Mouse (Mus musculus) intestine, embryonic 16.5 days (tissue): ENCODE measurements at regions not wholly inside any gene's neighbourhood (a gene's known extent, or its start where the extent isn't known, plus 50 kb on each side); places are given as distances from the start of the nearest gene placed in this dataset.

ENCODE experiments used
- ATAC-seq: fragments of 200-750 bp; cut with Nextera tagmentation; 2 replicates; pipeline ENCODE4 v1.8.0; 2017; ENCODE audit warnings: moderate TSS enrichment, moderate library complexity
- H3K27ac ChIP-seq: fragments of 300-500 bp; sonication (generic); 2 replicates; pipeline ENCODE4 v1.5.1; 2014; ENCODE audit warnings: mild to moderate bottlenecking, low read length
- H3K27me3 ChIP-seq: fragments of 300-500 bp; sonication (generic); replicated peaks from 2 replicates; pipeline ENCODE4 v1.6.1; 2014; ENCODE audit warnings: low read length, control low read depth, mixed read lengths; ENCODE audit not compliant: control insufficient read depth, insufficient read depth
- H3K36me3 ChIP-seq: fragments of 300-500 bp; sonication (generic); 2 replicates; pipeline ENCODE4 v1.6.1; 2014; ENCODE audit warnings: low read length, control low read depth; ENCODE audit not compliant: control insufficient read depth, insufficient read depth
- H3K4me1 ChIP-seq: fragments of 300-500 bp; sonication (generic); 2 replicates; pipeline ENCODE4 v1.6.1; 2014; ENCODE audit warnings: low read length, control low read depth, mixed read lengths; ENCODE audit not compliant: control insufficient read depth, insufficient read depth
- H3K4me2 ChIP-seq: fragments of 300-500 bp; sonication (generic); 2 replicates; pipeline ENCODE4 v1.6.1; 2014; ENCODE audit warnings: low read depth, low read length, control low read depth
- H3K4me3 ChIP-seq: fragments of 300-500 bp; sonication (generic); 2 replicates; pipeline ENCODE4 v1.5.1; 2014; ENCODE audit warnings: mild to moderate bottlenecking, low read length
- H3K9ac ChIP-seq: fragments of 300-500 bp; sonication (generic); 2 replicates; pipeline ENCODE4 v1.6.1; 2014; ENCODE audit warnings: low read depth, low read length
- H3K9me3 ChIP-seq: fragments of 300-500 bp; sonication (generic); 2 replicates; pipeline ENCODE4 v1.6.1; 2016; ENCODE audit warnings: low read length, control low read depth; ENCODE audit not compliant: control insufficient read depth
- WGBS: fragments of 180-500 bp; shearing (Covaris S2); extraction: QIAGEN DNeasy Blood & Tissue Kit; methylation state at CpG from one replicate; pipeline ENCODE4 v1.1.7; 2014; 5-methylcytosine and 5-hydroxymethylcytosine counted together

- 91% methylated on average over 6 of the region's 6 CpGs for WGBS
- Histone ChIP-seq H3K27ac (no peak overlapping the region), H3K9ac (no peak overlapping the region), H3K27me3 (no peaks in the 10 kb centered on the region), H3K4me1 (no peaks in the 10 kb centered on the region), H3K36me3 (no peaks in the 10 kb centered on the region), H3K4me2 (no peak overlapping the region), H3K4me3 (no peak overlapping the region), H3K9me3 (no peaks in the 10 kb centered on the region)
- no peak for ATAC-seq
These were observed 65.3 kb upstream of the Jmy start for GRCm38 (mm10) chr13:93564902-93565301.

GRCm38 (mm10) chr13:93564091-93564490, 64.5 kb upstream of the Jmy start:
- no peak overlapping the region for H3K9ac ChIP-seq
- H3K4me2 ChIP-seq = no peak overlapping the region
- no peaks in the 10 kb centered on the region for H3K36me3 ChIP-seq
- H3K27ac ChIP-seq = no peak overlapping the region
- H3K4me1 ChIP-seq = no peaks in the 10 kb centered on the region
- no peaks in the 10 kb centered on the region for H3K9me3 ChIP-seq
- H3K27me3 ChIP-seq = no peaks in the 10 kb centered on the region
- WGBS = 76% methylated on average over 11 of the region's 11 CpGs
- H3K4me3 ChIP-seq = no peak overlapping the region
- ATAC-seq = no peak

GRCm38 (mm10) chr13:93560282-93560681, 60.7 kb upstream of the Jmy start:
- no peaks in the 10 kb centered on the region for H3K36me3 ChIP-seq
- no peaks in the 10 kb centered on the region for H3K4me1 ChIP-seq
- no peak overlapping the region for H3K9ac ChIP-seq
- ATAC-seq = no peak
- H3K27me3 ChIP-seq = no peaks in the 10 kb centered on the region
- 82% methylated on average over 3 of the region's 3 CpGs for WGBS
- no peak overlapping the region for H3K27ac ChIP-seq
- H3K4me2 ChIP-seq = no peak overlapping the region
- no peak overlapping the region for H3K4me3 ChIP-seq
- H3K9me3 ChIP-seq = no peaks in the 10 kb centered on the region

- WGBS = 91% methylated on average over 9 of the region's 9 CpGs
- Histone ChIP-seq H3K9me3 (no peaks in the 10 kb centered on the region), H3K4me3 (no peak overlapping the region), H3K4me1 (no peaks in the 10 kb centered on the region), H3K36me3 (no peaks in the 10 kb centered on the region), H3K27ac (no peak overlapping the region), H3K27me3 (no peaks in the 10 kb centered on the region), H3K4me2 (no peak overlapping the region), H3K9ac (no peak overlapping the region)
- ATAC-seq = no peak
These were observed 59.0 kb upstream of the Jmy start for GRCm38 (mm10) chr13:93558603-93559002.

- no peak overlapping the region for H3K4me3 ChIP-seq
- no peak for ATAC-seq
- no peaks in the 10 kb centered on the region for H3K27me3 ChIP-seq
- WGBS = 75% methylated on average over 10 of the region's 10 CpGs
- H3K9me3 ChIP-seq = no peaks in the 10 kb centered on the region
- H3K4me1 ChIP-seq = peaks cover 3% of the 10 kb centered on the region; the same call in 1 of the 2 replicates
- no peaks in the 10 kb centered on the region for H3K36me3 ChIP-seq
- H3K27ac ChIP-seq = no peak overlapping the region
- H3K4me2 ChIP-seq = no peak overlapping the region
- no peak overlapping the region for H3K9ac ChIP-seq
These were observed 56.5 kb upstream of the Jmy start for GRCm38 (mm10) chr13:93556119-93556518.

- no peaks in the 10 kb centered on the region for H3K36me3 ChIP-seq
- peaks cover 3% of the 10 kb centered on the region; the same call in 1 of the 2 replicates for H3K4me1 ChIP-seq
- H3K27me3 ChIP-seq = no peaks in the 10 kb centered on the region
- no peak overlapping the region for H3K4me2 ChIP-seq
- H3K9me3 ChIP-seq = no peaks in the 10 kb centered on the region
- 91% methylated on average over 2 of the region's 2 CpGs for WGBS
- no peak overlapping the region for H3K9ac ChIP-seq
- H3K4me3 ChIP-seq = no peak overlapping the region
- no peak for ATAC-seq
- no peak overlapping the region for H3K27ac ChIP-seq
These were observed 55.3 kb upstream of the Jmy start for GRCm38 (mm10) chr13:93554901-93555300.

- Histone ChIP-seq H3K27me3 (no peaks in the 10 kb centered on the region), H3K36me3 (no peaks in the 10 kb centered on the region), H3K4me3 (no peak overlapping the region), H3K4me1 (peaks cover 3% of the 10 kb centered on the region; the same call in 1 of the 2 replicates), H3K9me3 (no peaks in the 10 kb centered on the region), H3K27ac (no peak overlapping the region), H3K4me2 (no peak overlapping the region), H3K9ac (no peak overlapping the region)
- peak; percentile 48 for ATAC-seq
- WGBS = 53% methylated on average over 7 of the region's 7 CpGs
These were observed 54.3 kb upstream of the Jmy start for GRCm38 (mm10) chr13:93553932-93554331.

- no peaks in the 10 kb centered on the region for H3K27me3 ChIP-seq
- WGBS = 48% methylated on average over 5 of the region's 5 CpGs
- ATAC-seq = peak; percentile 55; the same call in 1 of the 2 replicates
- H3K27ac ChIP-seq = no peak overlapping the region
- no peaks in the 10 kb centered on the region for H3K9me3 ChIP-seq
- no peak overlapping the region for H3K4me2 ChIP-seq
- no peak overlapping the region for H3K9ac ChIP-seq
- H3K36me3 ChIP-seq = no peaks in the 10 kb centered on the region
- H3K4me1 ChIP-seq = peaks cover 3% of the 10 kb centered on the region; the same call in 1 of the 2 replicates
- H3K4me3 ChIP-seq = no peak overlapping the region
These were observed 53.7 kb upstream of the Jmy start for GRCm38 (mm10) chr13:93553271-93553670.

- H3K4me2 ChIP-seq = no peak overlapping the region
- H3K36me3 ChIP-seq = no peaks in the 10 kb centered on the region
- no peaks in the 10 kb centered on the region for H3K9me3 ChIP-seq
- no peak for ATAC-seq
- no peak overlapping the region for H3K4me3 ChIP-seq
- no peaks in the 10 kb centered on the region for H3K27me3 ChIP-seq
- no peak overlapping the region for H3K27ac ChIP-seq
- 77% methylated on average over 7 of the region's 7 CpGs for WGBS
- peaks cover 3% of the 10 kb centered on the region; the same call in 1 of the 2 replicates for H3K4me1 ChIP-seq
- no peak overlapping the region for H3K9ac ChIP-seq
These were observed 50.7 kb upstream of the Jmy start for GRCm38 (mm10) chr13:93550311-93550710.
